Mouse (Mus musculus) stomach, postnatal 0 days (tissue): ENCODE measurements at regions not wholly inside any gene's neighbourhood (a gene's known extent, or its start where the extent isn't known, plus 50 kb on each side); places are given as distances from the start of the nearest gene placed in this dataset.

ENCODE experiments used
- ATAC-seq: fragments of 200-750 bp; cut with Nextera tagmentation; 2 replicates; pipeline ENCODE4 v1.8.0; 2017; ENCODE audit not compliant: low FRiP score, low TSS enrichment
- DNase-seq: peaks from one replicate; pipeline ENCODE4 v3.0.0-alpha.2; 2016; ENCODE audit warnings: low spot score
- H3K27ac ChIP-seq: fragments of 300-500 bp; sonication (generic); replicated peaks from 2 replicates; pipeline ENCODE4 v1.5.1; 2014; ENCODE audit warnings: mild to moderate bottlenecking, control low read depth
- H3K27me3 ChIP-seq: fragments of 300-500 bp; sonication (generic); 2 replicates; pipeline ENCODE4 v1.6.1; 2014; ENCODE audit warnings: low read length; ENCODE audit not compliant: control insufficient read depth, insufficient read depth
- H3K36me3 ChIP-seq: fragments of 300-500 bp; sonication (generic); 2 replicates; pipeline ENCODE4 v1.6.1; 2014; ENCODE audit warnings: low read length, mixed read lengths; ENCODE audit not compliant: control insufficient read depth, insufficient read depth
- H3K4me1 ChIP-seq: fragments of 300-500 bp; sonication (generic); replicated peaks from 2 replicates; pipeline ENCODE4 v1.6.1; 2014; ENCODE audit warnings: antibody characterized with exemption; ENCODE audit not compliant: control insufficient read depth, insufficient read depth
- H3K4me2 ChIP-seq: fragments of 300-500 bp; sonication (generic); replicated peaks from 2 replicates; pipeline ENCODE4 v1.6.1; 2014; ENCODE audit warnings: low read depth, mild to moderate bottlenecking, control low read depth, moderate library complexity
- H3K4me3 ChIP-seq: fragments of 300-500 bp; sonication (generic); 2 replicates; pipeline ENCODE4 v1.5.1; 2014; ENCODE audit warnings: low read depth, low read length, control low read depth
- H3K9ac ChIP-seq: fragments of 300-500 bp; sonication (generic); 2 replicates; pipeline ENCODE4 v1.6.1; 2014; ENCODE audit warnings: mild to moderate bottlenecking, low read length, control low read depth, mixed read lengths
- H3K9me3 ChIP-seq: fragments of 300-500 bp; sonication (generic); 2 replicates; pipeline ENCODE4 v1.6.1; 2016; ENCODE audit warnings: low read length; ENCODE audit not compliant: control insufficient read depth
- CTCF ChIP-seq: IDR thresholded peaks from 2 replicates; pipeline ENCODE4 v1.5.1; 2016; ENCODE audit warnings: antibody characterized with exemption, low read depth, mild to moderate bottlenecking, moderate library complexity
- EP300 ChIP-seq: optimal IDR thresholded peaks from 2 replicates; pipeline ENCODE3; 2016; ENCODE audit warnings: antibody characterized with exemption
- WGBS: fragments of 180-500 bp; shearing (Covaris S2); extraction: QIAGEN DNeasy Blood & Tissue Kit; methylation state at CpG from one replicate; pipeline ENCODE4 v1.1.7; 2014; 5-methylcytosine and 5-hydroxymethylcytosine counted together

DNA sequence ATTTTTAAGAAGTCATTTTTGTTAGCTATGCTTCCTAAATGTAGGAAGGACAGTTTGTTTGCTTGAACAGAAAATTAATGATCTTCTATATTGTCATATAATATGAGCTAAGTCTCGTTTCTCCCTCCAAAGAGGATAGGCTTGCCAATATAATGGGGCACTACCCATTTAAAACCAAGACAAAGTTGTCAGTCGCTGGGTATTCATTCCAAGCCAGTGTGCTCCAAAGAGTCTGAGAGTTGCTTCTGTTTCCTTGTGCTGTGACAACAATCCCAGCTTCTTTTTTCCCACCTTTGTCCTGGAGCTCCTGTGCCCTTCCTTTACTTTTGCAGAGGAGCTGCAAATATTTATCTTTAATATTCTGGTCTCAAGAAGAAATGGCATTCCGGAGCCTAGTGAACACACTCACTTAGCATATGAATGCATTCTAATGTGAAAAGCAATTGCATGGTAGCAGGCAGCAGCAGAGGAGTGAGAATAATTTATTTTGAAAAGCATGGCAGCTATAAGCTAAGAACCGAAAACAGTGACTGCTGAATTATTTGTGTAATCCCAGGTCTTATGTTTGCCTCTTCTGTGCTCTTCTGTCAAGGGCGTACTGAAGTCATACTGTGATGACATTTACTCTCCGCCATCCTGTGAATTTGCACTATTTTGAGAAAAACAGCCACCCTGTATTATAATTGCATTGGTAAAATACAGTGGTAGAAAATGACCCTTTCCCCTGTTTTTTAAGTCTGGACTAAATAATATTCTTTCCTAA lies 402.7 kb upstream of the Slc5a7 start:
- Histone ChIP-seq H3K9ac (no peak overlapping the region), H3K4me1 (no peaks in the 10 kb centered on the region), H3K27me3 (no peaks in the 10 kb centered on the region), H3K9me3 (no peaks in the 10 kb centered on the region), H3K36me3 (no peaks in the 10 kb centered on the region), H3K4me2 (no peak overlapping the region), H3K27ac (no peak overlapping the region), H3K4me3 (no peak overlapping the region)
- WGBS, result 62% methylated on average over 6 of the region's 6 CpGs
- ATAC-seq, result no peak
- DNase-seq, result no peak
- TF ChIP-seq CTCF (no peak), EP300 (no peak)

GRCm38 (mm10) chr17:54694637-54695036 lies 395.8 kb upstream of the Slc5a7 start:
- no peak overlapping the region for H3K4me3 ChIP-seq
- H3K4me1 ChIP-seq, result no peaks in the 10 kb centered on the region
- no peak for DNase-seq
- ATAC-seq, result no peak
- no peak overlapping the region for H3K27ac ChIP-seq
- no peaks in the 10 kb centered on the region for H3K36me3 ChIP-seq
- H3K9me3 ChIP-seq, result no peaks in the 10 kb centered on the region
- H3K9ac ChIP-seq, result no peak overlapping the region
- H3K4me2 ChIP-seq, result no peak overlapping the region
- no peaks in the 10 kb centered on the region for H3K27me3 ChIP-seq
- TF ChIP-seq EP300, result no peak
- TF ChIP-seq CTCF, result no peak

DNA sequence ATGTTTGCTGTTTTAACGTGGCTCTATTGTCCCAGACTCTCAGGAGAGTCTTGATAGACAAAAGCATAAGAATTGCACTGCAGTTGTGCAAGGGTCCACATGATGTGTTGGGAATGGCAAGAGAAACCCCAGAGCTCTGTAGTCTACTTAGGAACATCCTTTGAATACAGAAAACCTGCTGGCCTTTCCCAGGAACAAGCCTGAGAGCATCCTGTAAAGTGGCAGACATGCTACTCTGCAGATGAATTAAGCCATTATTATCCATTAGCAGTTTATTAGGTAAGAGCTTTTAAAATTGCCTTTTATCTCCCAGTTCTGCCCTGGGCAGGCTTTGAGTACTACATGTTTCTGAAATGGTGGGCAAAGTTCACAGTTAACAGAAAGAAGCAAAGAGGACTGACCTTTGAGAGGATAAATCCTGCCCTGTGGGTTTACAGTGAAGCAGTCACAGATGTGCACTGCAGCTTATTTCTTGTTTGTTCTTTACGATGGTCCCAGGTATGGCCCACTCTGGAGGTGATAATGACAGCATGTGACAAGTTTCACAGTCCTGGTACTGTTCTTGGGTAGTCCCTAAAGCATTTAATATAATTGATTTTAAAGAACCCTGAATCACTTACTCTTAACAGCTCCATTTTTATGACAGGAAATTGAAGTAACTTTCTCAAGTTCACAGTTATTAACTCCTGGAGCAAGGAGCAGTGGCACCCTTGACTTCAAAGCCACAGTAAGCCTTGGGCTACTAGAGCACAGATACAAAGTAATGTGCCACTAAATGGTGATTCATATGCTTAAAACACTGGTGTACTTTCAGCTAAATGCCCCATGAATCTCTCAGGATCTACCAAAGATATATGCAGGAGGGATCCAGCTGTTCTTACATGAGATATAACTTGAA lies 386.6 kb upstream of the Slc5a7 start:
- no peak for DNase-seq
- WGBS, result 37% methylated on average over 2 of the region's 2 CpGs
- Histone ChIP-seq H3K9me3 (no peaks in the 10 kb centered on the region), H3K4me3 (no peak overlapping the region), H3K36me3 (no peaks in the 10 kb centered on the region), H3K4me2 (no peak overlapping the region), H3K27ac (no peak overlapping the region), H3K4me1 (no peaks in the 10 kb centered on the region), H3K27me3 (no peaks in the 10 kb centered on the region), H3K9ac (no peak overlapping the region)
- TF ChIP-seq CTCF (no peak), EP300 (no peak)
- ATAC-seq, result no peak

- no peak for TF ChIP-seq EP300
- TF ChIP-seq CTCF, result no peak
- Histone ChIP-seq H3K9me3 (no peaks in the 10 kb centered on the region), H3K27me3 (no peaks in the 10 kb centered on the region), H3K4me3 (no peak overlapping the region), H3K9ac (no peak overlapping the region), H3K36me3 (no peaks in the 10 kb centered on the region), H3K27ac (no peak overlapping the region), H3K4me2 (no peak overlapping the region), H3K4me1 (no peaks in the 10 kb centered on the region)
- no peak for DNase-seq
- 48% methylated on average over 2 of the region's 2 CpGs for WGBS
- no peak for ATAC-seq
These were observed 379.3 kb upstream of the Slc5a7 start for GRCm38 (mm10) chr17:54678111-54678510.

GRCm38 (mm10) chr17:54669499-54669898 lies 370.7 kb upstream of the Slc5a7 start:
- Histone ChIP-seq H3K27me3 (no peaks in the 10 kb centered on the region), H3K27ac (no peak overlapping the region), H3K9ac (no peak overlapping the region), H3K9me3 (no peaks in the 10 kb centered on the region), H3K4me3 (no peak overlapping the region), H3K4me1 (no peaks in the 10 kb centered on the region), H3K4me2 (no peak overlapping the region), H3K36me3 (no peaks in the 10 kb centered on the region)
- no peak for TF ChIP-seq EP300
- TF ChIP-seq CTCF, result no peak
- WGBS, result 74% methylated on average over 2 of the region's 2 CpGs
- no peak for DNase-seq
- ATAC-seq, result no peak
